Mouse (Mus musculus) lung, adult 2 months (tissue): ENCODE results near the gene Klhdc7b.

Experiments used
- CTCF ChIP-seq: fragments of 200-500 bp; IDR thresholded peaks from 2 replicates; pipeline ENCODE4 v1.5.1; 2011; ENCODE audit warnings: mild to moderate bottlenecking, low read length, control low read depth; ENCODE audit not compliant: insufficient read depth
- POLR2A ChIP-seq: fragments of 200-500 bp; IDR thresholded peaks from 2 replicates; pipeline ENCODE4 v1.6.1; 2011; ENCODE audit warnings: low read depth, mild to moderate bottlenecking, control low read depth, low read length, borderline replicate concordance; ENCODE audit errors: extremely low read depth

- peak; percentile 87 for TF ChIP-seq POLR2A
- peak; percentile 67 for TF ChIP-seq CTCF
Observed at GRCm38 (mm10) chr15:89373762-89374248, 10.9 kb upstream of the Klhdc7b start, which contains the start of gene Sco2.
